Mouse (Mus musculus) hindbrain, embryonic 16.5 days (tissue): ENCODE measurements at regions not wholly inside any gene's neighbourhood (a gene's known extent, or its start where the extent isn't known, plus 50 kb on each side); places are given as distances from the start of the nearest gene placed in this dataset.

Experiments used
- ATAC-seq: fragments of 200-750 bp; cut with Nextera tagmentation; 2 replicates; pipeline ENCODE4 v1.8.0; 2017; ENCODE audit warnings: moderate TSS enrichment, moderate library complexity
- H3K27ac ChIP-seq: fragments of 300-500 bp; sonication (generic); 2 replicates; pipeline ENCODE4 v1.5.1; 2014; ENCODE audit warnings: low read depth, mild to moderate bottlenecking, control low read depth, low read length, moderate library complexity
- H3K27me3 ChIP-seq: fragments of 300-500 bp; sonication (generic); replicated peaks from 2 replicates; pipeline ENCODE4 v1.6.1; 2014; ENCODE audit warnings: low read length; ENCODE audit not compliant: control insufficient read depth, insufficient read depth
- H3K36me3 ChIP-seq: fragments of 300-500 bp; sonication (generic); 2 replicates; pipeline ENCODE4 v1.6.1; 2014; ENCODE audit warnings: mild to moderate bottlenecking, low read length, moderate library complexity, mixed read lengths; ENCODE audit not compliant: control insufficient read depth, insufficient read depth
- H3K4me1 ChIP-seq: fragments of 300-500 bp; sonication (generic); 2 replicates; pipeline ENCODE4 v1.6.1; 2014; ENCODE audit warnings: low read depth, low read length; ENCODE audit not compliant: control insufficient read depth, insufficient read depth
- H3K4me2 ChIP-seq: fragments of 300-500 bp; sonication (generic); 2 replicates; pipeline ENCODE4 v1.6.1; 2014; ENCODE audit warnings: mild to moderate bottlenecking, low read length, control low read depth, moderate library complexity
- H3K4me3 ChIP-seq: fragments of 300-500 bp; sonication (generic); 2 replicates; pipeline ENCODE4 v1.5.1; 2014; ENCODE audit warnings: mild to moderate bottlenecking, low read length, control low read depth, moderate library complexity
- H3K9ac ChIP-seq: fragments of 300-500 bp; sonication (generic); 2 replicates; pipeline ENCODE4 v1.6.1; 2014; ENCODE audit warnings: low read depth, mild to moderate bottlenecking, control low read depth, low read length, moderate library complexity
- H3K9me3 ChIP-seq: fragments of 300-500 bp; sonication (generic); 2 replicates; pipeline ENCODE4 v1.6.1; 2014; ENCODE audit warnings: mild to moderate bottlenecking, low read length, moderate library complexity; ENCODE audit not compliant: control insufficient read depth
- WGBS: fragments of 180-500 bp; shearing (Covaris S2); extraction: QIAGEN DNeasy Blood & Tissue Kit; methylation state at CpG from one replicate; pipeline ENCODE4 v1.1.7; 2014; 5-methylcytosine and 5-hydroxymethylcytosine counted together

- ATAC-seq = no peak
- WGBS = 78% methylated on average over 3 of the region's 3 CpGs
- H3K27ac ChIP-seq = no peak overlapping the region
Observed at GRCm38 (mm10) chr6:136229791-136230190, 56.5 kb upstream of the Grin2b start.

DNA sequence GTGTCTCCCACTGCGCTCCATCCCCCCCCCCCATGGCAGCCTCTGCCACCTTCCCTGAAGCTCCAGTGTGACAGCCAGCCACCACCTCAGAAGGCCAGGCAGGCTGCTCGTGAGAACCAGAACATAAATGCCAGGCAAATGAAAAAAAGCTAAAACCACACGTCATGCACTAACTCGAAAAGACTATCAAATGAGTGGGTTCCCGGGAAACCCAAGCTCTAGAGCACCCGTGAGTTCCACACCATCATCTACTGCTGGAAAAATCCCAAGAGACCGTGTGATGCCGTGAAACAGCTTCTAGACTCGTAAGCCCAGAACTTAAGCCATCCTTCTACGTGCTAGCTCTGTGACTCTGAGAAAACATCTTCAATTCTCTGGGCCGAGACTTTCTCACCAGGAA, 62.2 kb upstream of the Grin2b start:
- ATAC-seq = no peak
- H3K27me3 ChIP-seq = no peaks in the 10 kb centered on the region
- H3K4me1 ChIP-seq = no peaks in the 10 kb centered on the region
- no peak overlapping the region for H3K4me3 ChIP-seq
- no peak overlapping the region for H3K9ac ChIP-seq
- WGBS = 92% methylated on average over 11 of the region's 11 CpGs
- H3K27ac ChIP-seq = no peak overlapping the region
- no peaks in the 10 kb centered on the region for H3K9me3 ChIP-seq
- H3K36me3 ChIP-seq = no peaks in the 10 kb centered on the region
- H3K4me2 ChIP-seq = no peak overlapping the region

More at GRCm38 (mm10) chr6:136229791-136230190, 56.5 kb upstream of the Grin2b start:
- 0 out of 2 replicates have a peak, but pooled peaks cover 2% of the 10 kb centered on the region for H3K9me3 ChIP-seq
- H3K9ac ChIP-seq = no peak overlapping the region
- H3K36me3 ChIP-seq = no peaks in the 10 kb centered on the region
- H3K4me2 ChIP-seq = no peak overlapping the region
- H3K27me3 ChIP-seq = no peaks in the 10 kb centered on the region
- no peaks in the 10 kb centered on the region for H3K4me1 ChIP-seq
- no peak overlapping the region for H3K4me3 ChIP-seq

GRCm38 (mm10) chr6:136238989-136239388, 65.7 kb upstream of the Grin2b start:
- 32% methylated on average over 5 of the region's 5 CpGs for WGBS
- Histone ChIP-seq H3K9me3 (no peaks in the 10 kb centered on the region), H3K4me1 (peaks cover 7% of the 10 kb centered on the region; the same call in 1 of the 2 replicates), H3K27me3 (no peaks in the 10 kb centered on the region), H3K9ac (no peak overlapping the region), H3K4me2 (no peak overlapping the region), H3K4me3 (no peak overlapping the region), H3K36me3 (no peaks in the 10 kb centered on the region), H3K27ac (no peak overlapping the region)
- no peak for ATAC-seq

- no peak for ATAC-seq
- no peak overlapping the region for H3K9ac ChIP-seq
- H3K9me3 ChIP-seq = no peaks in the 10 kb centered on the region
- H3K27ac ChIP-seq = no peak overlapping the region
- H3K4me1 ChIP-seq = peaks cover 7% of the 10 kb centered on the region; the same call in 1 of the 2 replicates
- no peaks in the 10 kb centered on the region for H3K27me3 ChIP-seq
- no peak overlapping the region for H3K4me3 ChIP-seq
- H3K36me3 ChIP-seq = no peaks in the 10 kb centered on the region
- no peak overlapping the region for H3K4me2 ChIP-seq
- 60% methylated on average over 5 of the region's 5 CpGs for WGBS
Observed at GRCm38 (mm10) chr6:136239416-136239815, 66.1 kb upstream of the Grin2b start.

DNA sequence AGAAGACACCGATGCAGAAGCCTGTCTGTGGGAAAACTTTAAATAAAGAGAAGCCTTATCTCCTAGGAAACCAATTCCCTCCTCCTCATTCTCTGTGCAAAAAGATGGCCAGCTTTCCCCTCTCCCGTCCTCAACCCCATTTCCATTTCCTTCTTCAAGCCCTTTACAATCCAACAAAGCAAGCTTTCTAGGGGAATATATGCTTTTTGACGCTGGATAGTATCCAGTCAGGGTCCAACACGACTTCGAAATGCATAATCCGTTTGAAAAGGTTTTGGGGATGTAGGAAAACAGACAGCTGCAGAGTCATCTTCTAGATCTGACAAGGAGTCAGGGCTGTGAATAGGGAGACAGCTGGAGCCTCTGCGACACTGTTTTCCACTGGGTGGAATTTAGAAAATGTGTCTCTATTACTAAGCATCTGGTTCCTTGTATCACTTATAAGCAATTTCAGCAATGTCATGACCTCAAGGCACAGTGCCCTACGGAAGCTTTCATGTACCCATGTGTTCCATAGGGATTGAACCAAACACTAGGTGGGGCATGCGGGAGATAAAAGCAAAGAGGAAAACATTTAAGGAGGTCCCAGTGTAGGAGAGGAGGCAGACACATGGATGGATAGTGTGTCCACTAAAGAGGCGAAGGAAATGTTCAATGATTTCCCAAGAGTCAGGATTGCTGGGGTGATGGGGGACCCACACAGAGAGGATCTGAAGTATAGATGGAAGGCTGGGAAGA, 68.4 kb upstream of the Grin2b start:
- peak; percentile 40; the same call in 1 of the 2 replicates for ATAC-seq
- H3K27me3 ChIP-seq = no peaks in the 10 kb centered on the region
- no peak overlapping the region for H3K27ac ChIP-seq
- no peaks in the 10 kb centered on the region for H3K36me3 ChIP-seq
- no peaks in the 10 kb centered on the region for H3K9me3 ChIP-seq
- H3K4me2 ChIP-seq = no peak overlapping the region
- peaks cover 7% of the 10 kb centered on the region; the same call in 1 of the 2 replicates for H3K4me1 ChIP-seq
- no peak overlapping the region for H3K9ac ChIP-seq
- H3K4me3 ChIP-seq = no peak overlapping the region
- 37% methylated on average over 10 of the region's 10 CpGs for WGBS

DNA sequence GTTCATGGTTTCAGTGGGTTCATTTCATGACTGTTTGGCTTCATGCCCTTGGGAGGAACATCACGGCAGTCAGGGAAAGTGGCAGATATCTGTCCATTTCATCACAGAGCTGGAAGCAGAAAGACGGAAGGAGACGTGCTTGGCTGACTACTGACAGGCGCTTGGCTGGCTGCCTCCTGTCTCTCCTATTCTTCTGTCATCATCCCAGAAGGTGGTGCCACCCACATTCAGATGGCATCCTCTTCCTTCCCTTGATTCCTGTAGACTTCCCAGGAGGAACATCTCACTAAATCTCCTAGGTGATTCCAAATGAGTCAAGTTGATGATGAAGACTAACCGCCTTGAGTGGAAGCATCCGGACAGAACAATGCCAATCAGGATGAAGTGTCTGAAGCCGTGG, 71.6 kb upstream of the Grin2b start:
- Histone ChIP-seq H3K9me3 (no peaks in the 10 kb centered on the region), H3K4me2 (no peak overlapping the region), H3K27ac (no peak overlapping the region), H3K36me3 (no peaks in the 10 kb centered on the region), H3K27me3 (no peaks in the 10 kb centered on the region), H3K4me3 (no peak overlapping the region), H3K9ac (no peak overlapping the region), H3K4me1 (peaks cover 7% of the 10 kb centered on the region; the same call in 1 of the 2 replicates)
- WGBS = 79% methylated on average over 7 of the region's 7 CpGs
- no peak for ATAC-seq

DNA sequence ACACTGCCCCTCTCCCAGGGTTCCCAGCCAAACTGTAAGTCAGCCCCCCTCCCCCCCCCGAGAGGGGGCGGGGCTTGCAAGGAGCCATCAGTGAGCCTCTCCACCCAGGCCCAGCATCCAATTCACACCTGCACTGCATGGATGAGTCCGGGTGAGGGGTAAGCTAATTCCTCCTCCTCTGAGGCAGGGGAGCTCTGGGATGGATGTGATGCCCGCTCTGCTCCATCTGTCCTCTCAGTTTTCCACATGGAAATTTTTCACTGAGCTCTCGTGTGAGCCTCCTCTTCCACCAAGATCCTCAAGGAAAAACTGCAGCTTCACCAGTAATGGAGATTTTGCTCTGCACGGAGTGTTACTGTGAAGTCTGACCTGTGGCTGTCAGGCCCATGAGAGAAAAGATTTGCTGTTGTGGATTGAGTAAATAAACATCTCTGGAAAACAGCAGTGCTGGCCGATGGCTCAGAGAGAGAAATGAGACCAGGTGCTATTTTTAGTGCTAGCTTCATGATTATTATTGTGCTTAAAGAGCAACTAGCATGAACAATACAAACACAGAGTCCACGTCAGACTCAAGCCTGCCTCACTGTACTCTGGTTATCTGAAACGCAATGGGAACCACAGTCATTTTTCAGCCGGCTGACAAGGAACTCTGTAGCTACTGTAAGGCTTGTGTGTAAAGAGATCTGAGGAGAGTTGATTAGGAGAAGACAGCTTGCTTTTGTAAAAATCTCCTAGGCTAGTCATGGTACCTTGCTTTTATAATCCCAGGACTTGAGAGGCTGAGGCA, 71.4 kb upstream of the Gm8994 start:
- ATAC-seq = peak; percentile 30; the same call in 1 of the 2 replicates
- WGBS = 45% methylated on average over 10 of the region's 10 CpGs

DNA sequence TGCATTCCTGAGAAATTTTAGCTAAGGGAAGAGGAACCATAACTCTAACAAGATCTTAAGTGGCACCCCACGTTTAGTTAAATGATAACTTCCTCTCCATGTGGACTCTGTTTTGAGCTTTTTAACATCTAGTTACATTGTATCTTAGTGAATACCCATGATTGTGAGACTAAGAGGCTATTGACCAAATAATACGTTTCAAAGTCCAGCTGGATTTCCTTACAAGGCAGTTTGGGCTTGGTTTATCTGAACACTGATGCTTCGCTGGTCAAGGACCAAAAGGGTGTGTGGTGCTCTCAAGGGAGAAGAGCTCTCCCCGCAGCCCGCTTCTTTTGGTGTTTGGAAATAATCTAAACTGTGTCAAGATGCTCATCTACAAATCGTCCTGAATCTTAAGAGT, 51.6 kb upstream of the Gm8994 start:
- Histone ChIP-seq H3K36me3 (no peaks in the 10 kb centered on the region), H3K4me3 (no peak overlapping the region), H3K9ac (no peak overlapping the region), H3K27me3 (no peaks in the 10 kb centered on the region), H3K27ac (no peak overlapping the region), H3K4me1 (no peaks in the 10 kb centered on the region), H3K9me3 (no peaks in the 10 kb centered on the region), H3K4me2 (no peak overlapping the region)
- ATAC-seq = no peak
- WGBS = 87% methylated on average over 6 of the region's 6 CpGs

More for the DNA sequence above, 71.4 kb upstream of the Gm8994 start:
- H3K9ac ChIP-seq = 0 out of 2 replicates have a peak overlapping the region, but pooled peaks have one; percentile 39
- no peak overlapping the region for H3K4me2 ChIP-seq
- H3K4me3 ChIP-seq = no peak overlapping the region
- peaks cover 2% of the 10 kb centered on the region; the same call in 1 of the 2 replicates for H3K4me1 ChIP-seq
- no peak overlapping the region for H3K27ac ChIP-seq
- H3K9me3 ChIP-seq = no peaks in the 10 kb centered on the region
- no peaks in the 10 kb centered on the region for H3K27me3 ChIP-seq
- H3K36me3 ChIP-seq = no peaks in the 10 kb centered on the region

GRCm38 (mm10) chr6:136276771-136277170, 50.6 kb upstream of the Gm8994 start:
- Histone ChIP-seq H3K4me3 (no peak overlapping the region), H3K9me3 (no peaks in the 10 kb centered on the region), H3K9ac (no peak overlapping the region), H3K4me1 (no peaks in the 10 kb centered on the region), H3K36me3 (no peaks in the 10 kb centered on the region), H3K27me3 (no peaks in the 10 kb centered on the region), H3K4me2 (no peak overlapping the region), H3K27ac (no peak overlapping the region)
- ATAC-seq = no peak
- WGBS = 81% methylated on average over 2 of the region's 2 CpGs
